Mouse (Mus musculus) mesoderm, embryonic 11.5 days (tissue): ENCODE data around the gene Nhej1.

ENCODE experiments used
- DNase-seq: peaks from one replicate; pipeline ENCODE4 v3.0.0-alpha.2; 2012; ENCODE audit warnings: low read depth, low spot score

Nhej1 gene

GRCm38 (mm10) chr1:75124346-75125321 is at the start of gene Nhej1:
Gene Nhej1 (minus strand): TSS chr1:75125200.
- peak; percentile 98 for DNase-seq

GRCm38 (mm10) chr1:75168472-75169464 is 43.8 kb upstream of the Nhej1 start, which contains the start of gene Zfand2b:
Gene Zfand2b (plus strand): TSS chr1:75168646.
- peak; percentile 96 for DNase-seq

- DNase-seq, result no peak
These were observed 43.1 kb upstream of the Nhej1 start for GRCm38 (mm10) chr1:75168093-75168471.

- DNase-seq, result no peak
These were observed 35.2 kb upstream of the Nhej1 start for GRCm38 (mm10) chr1:75160256-75160617.

GRCm38 (mm10) chr1:75159540-75160255 is 34.7 kb upstream of the Nhej1 start:
- DNase-seq, result no peak

- DNase-seq, result no peak
These were observed 34.0 kb upstream of the Nhej1 start for GRCm38 (mm10) chr1:75158990-75159389.

GRCm38 (mm10) chr1:75155837-75156236 is 30.8 kb upstream of the Nhej1 start:
- DNase-seq, result no peak

GRCm38 (mm10) chr1:75148727-75149126 is 23.7 kb upstream of the Nhej1 start:
- no peak for DNase-seq

- no peak for DNase-seq
These were observed 22.6 kb upstream of the Nhej1 start for GRCm38 (mm10) chr1:75147411-75148135.

- DNase-seq, result no peak
These were observed 20.6 kb upstream of the Nhej1 start for GRCm38 (mm10) chr1:75145589-75145988.

GRCm38 (mm10) chr1:75142301-75143261 is 17.6 kb upstream of the Nhej1 start, which contains the start of the genes Cnppd1 and Retreg2:
Gene Cnppd1 (minus strand): TSS chr1:75142711.
Gene Retreg2 (plus strand): TSS chr1:75142778.
- DNase-seq, result peak; percentile 97

- DNase-seq, result peak; percentile 48
These were observed 16.6 kb upstream of the Nhej1 start for GRCm38 (mm10) chr1:75141486-75142190.

GRCm38 (mm10) chr1:75140601-75141190 is 15.7 kb upstream of the Nhej1 start:
- DNase-seq, result no peak

GRCm38 (mm10) chr1:75138448-75138847 is 13.4 kb upstream of the Nhej1 start:
- no peak for DNase-seq

GRCm38 (mm10) chr1:75136730-75137129 is 11.7 kb upstream of the Nhej1 start:
- DNase-seq, result no peak

- DNase-seq, result no peak
These were observed 11.3 kb upstream of the Nhej1 start for GRCm38 (mm10) chr1:75136293-75136692.

GRCm38 (mm10) chr1:75133421-75134207 is 8.6 kb upstream of the Nhej1 start, which contains the start of gene Slc23a3:
Gene Slc23a3 (minus strand): TSS chr1:75133890.
- DNase-seq, result no peak
